Mouse (Mus musculus) E14TG2a.4 (cell line): ENCODE data around the gene Epgn.
A peak's percentile ranks its signal among the peaks of the same experiment; 100 is the strongest.

Experiments used
- H3K27me3 ChIP-seq: 2 replicates; pipeline ENCODE4 v1.6.1; 2014; ENCODE audit warnings: low read length, control low read depth; ENCODE audit not compliant: insufficient read depth
- H3K36me3 ChIP-seq: 2 replicates; pipeline ENCODE4 v1.6.1; 2014; ENCODE audit warnings: low read length, control low read depth; ENCODE audit not compliant: insufficient read depth
- H3K4me1 ChIP-seq: replicated peaks from 2 replicates; pipeline ENCODE4 v1.6.1; 2014; ENCODE audit warnings: low read depth, low read length, control low read depth
- H3K4me3 ChIP-seq: replicated peaks from 2 replicates; pipeline ENCODE4 v1.5.1; 2014; ENCODE audit warnings: mild to moderate bottlenecking, low read length
- H3K9me3 ChIP-seq: 2 replicates; pipeline ENCODE4 v1.6.1; 2014; ENCODE audit warnings: low read length, control low read depth
- CTCF ChIP-seq: conservative IDR thresholded peaks from 2 replicates; pipeline ENCODE4 v1.5.1; 2014; ENCODE audit warnings: low read length
- NANOG ChIP-seq: IDR thresholded peaks from 2 replicates; pipeline ENCODE4 v1.6.1; 2014; ENCODE audit warnings: borderline replicate concordance, low read length, mixed read lengths
- POU5F1 ChIP-seq: IDR thresholded peaks from 2 replicates; pipeline ENCODE4 v1.6.1; 2014; ENCODE audit warnings: low read length, borderline replicate concordance

Epgn gene

DNA sequence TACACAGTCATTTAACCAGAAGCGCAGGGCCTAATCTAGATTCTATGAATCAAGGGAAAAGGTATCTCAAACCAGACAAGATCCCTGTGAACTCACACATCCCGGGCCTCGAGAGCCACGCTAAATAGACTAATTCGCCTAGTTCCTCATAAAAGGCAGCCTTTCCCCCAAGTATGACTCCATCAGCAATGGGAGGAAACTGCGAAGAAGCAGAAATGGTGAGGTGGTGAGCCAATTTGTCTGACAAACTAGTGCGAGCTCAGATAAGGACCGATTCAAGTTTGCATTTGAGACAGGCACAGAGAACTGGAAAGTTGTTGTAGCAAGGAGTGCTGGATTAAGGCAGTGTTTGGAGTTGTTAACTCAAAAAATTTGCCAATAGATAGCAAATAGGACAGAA lies 46.4 kb downstream of the Epgn start:
- H3K27me3 ChIP-seq, result peaks cover 23% of the 10 kb centered on the region
- no peaks in the 10 kb centered on the region for H3K36me3 ChIP-seq
- TF ChIP-seq CTCF (no peak), NANOG (no peak), POU5F1 (no peak)
- no peak overlapping the region for H3K4me3 ChIP-seq
- peaks cover 3% of the 10 kb centered on the region; the same call in 1 of the 2 replicates for H3K4me1 ChIP-seq
- H3K9me3 ChIP-seq, result peaks cover 7% of the 10 kb centered on the region; the same call in 1 of the 2 replicates

DNA sequence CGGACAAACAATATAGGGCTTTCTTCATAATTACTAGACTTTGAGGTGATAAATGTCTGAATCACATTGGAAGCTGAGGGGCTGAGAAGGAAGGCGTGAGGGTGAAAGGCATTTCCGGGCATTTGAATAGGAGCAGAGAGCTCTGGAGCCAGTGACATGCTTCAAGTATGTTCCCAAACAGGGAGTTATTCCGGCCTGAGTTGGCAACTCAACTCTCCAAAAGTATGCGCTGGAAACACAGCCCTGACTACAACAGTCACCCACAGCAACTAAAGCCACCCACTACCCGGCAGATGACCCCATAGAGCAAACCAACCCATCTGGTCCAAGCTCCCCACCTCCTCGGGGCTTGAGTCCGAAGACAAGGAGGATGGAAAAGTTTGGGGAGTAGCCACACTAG lies 46.8 kb downstream of the Epgn start:
- Histone ChIP-seq H3K9me3 (peaks cover 7% of the 10 kb centered on the region; the same call in 1 of the 2 replicates), H3K4me3 (peak overlapping the region; percentile 56), H3K4me1 (peaks cover 3% of the 10 kb centered on the region; the same call in 1 of the 2 replicates), H3K27me3 (peaks cover 23% of the 10 kb centered on the region), H3K36me3 (no peaks in the 10 kb centered on the region)
- no peak for TF ChIP-seq CTCF
- no peak for TF ChIP-seq POU5F1
- no peak for TF ChIP-seq NANOG

DNA sequence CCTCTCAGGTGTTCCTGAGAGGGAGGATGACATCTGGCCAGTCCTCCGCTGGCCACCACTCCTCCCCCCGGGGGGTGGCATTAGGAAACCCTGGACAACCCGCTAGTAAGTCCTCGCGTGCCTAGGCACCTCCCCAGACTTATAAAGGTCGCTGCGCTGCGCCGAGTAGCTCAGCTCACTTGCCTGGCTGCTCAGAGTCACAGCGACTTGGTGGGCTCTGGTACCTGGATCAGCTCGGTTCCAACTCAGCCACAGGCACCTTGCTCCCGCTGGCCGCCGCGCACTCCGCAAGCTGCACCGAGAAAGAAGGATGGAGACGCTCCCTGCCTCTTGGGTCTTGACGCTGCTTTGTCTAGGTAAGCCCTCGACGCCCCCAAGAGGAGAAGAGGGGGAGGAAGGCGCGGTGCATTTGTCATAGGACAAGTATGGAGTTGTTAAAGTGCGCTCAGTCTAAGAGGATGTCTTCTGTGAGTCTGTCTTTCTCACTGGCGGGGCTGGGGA lies 47.2 kb downstream of the Epgn start, which contains the start of gene Ereg:
Gene Ereg, plus strand, starts transcription at position 173 of the 501 bp plus-strand sequence.
- TF ChIP-seq CTCF, result no peak
- no peak for TF ChIP-seq POU5F1
- no peak for TF ChIP-seq NANOG

DNA sequence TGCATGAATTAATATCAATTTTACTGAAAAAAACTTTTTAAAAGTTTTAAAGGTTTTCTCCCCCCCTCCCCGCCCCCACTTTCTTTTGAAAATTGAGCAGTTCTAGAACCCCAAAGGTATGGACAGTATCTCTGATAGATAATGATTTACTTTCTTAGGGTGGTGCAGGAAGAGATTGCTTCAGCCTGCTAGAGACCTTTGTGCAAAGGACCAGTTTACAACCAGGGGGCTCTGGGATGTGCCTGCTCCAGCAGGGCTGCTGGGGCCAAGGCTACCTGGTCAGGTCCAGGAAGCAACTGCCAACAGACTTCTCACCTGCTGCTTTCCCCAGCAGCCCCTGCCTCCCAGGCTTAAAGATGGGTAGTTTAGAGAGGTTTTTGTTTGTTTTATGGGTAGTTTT lies 47.8 kb downstream of the Epgn start:
- peaks cover 3% of the 10 kb centered on the region; the same call in 1 of the 2 replicates for H3K4me1 ChIP-seq
- H3K36me3 ChIP-seq, result no peaks in the 10 kb centered on the region
- no peak for TF ChIP-seq CTCF
- TF ChIP-seq NANOG, result no peak
- H3K9me3 ChIP-seq, result peaks cover 7% of the 10 kb centered on the region; the same call in 1 of the 2 replicates
- H3K4me3 ChIP-seq, result 0 out of 2 replicates have a peak overlapping the region, but pooled peaks have one; percentile 56
- H3K27me3 ChIP-seq, result peaks cover 23% of the 10 kb centered on the region

More for the DNA sequence above, 47.2 kb downstream of the Epgn start, which contains the start of gene Ereg:
- H3K36me3 ChIP-seq, result no peaks in the 10 kb centered on the region
- peaks cover 7% of the 10 kb centered on the region; the same call in 1 of the 2 replicates for H3K9me3 ChIP-seq
- H3K4me1 ChIP-seq, result peaks cover 3% of the 10 kb centered on the region; the same call in 1 of the 2 replicates
- H3K4me3 ChIP-seq, result peak within 1 kb of the TSS; percentile 56
- H3K27me3 ChIP-seq, result peaks cover 23% of the 10 kb centered on the region

DNA sequence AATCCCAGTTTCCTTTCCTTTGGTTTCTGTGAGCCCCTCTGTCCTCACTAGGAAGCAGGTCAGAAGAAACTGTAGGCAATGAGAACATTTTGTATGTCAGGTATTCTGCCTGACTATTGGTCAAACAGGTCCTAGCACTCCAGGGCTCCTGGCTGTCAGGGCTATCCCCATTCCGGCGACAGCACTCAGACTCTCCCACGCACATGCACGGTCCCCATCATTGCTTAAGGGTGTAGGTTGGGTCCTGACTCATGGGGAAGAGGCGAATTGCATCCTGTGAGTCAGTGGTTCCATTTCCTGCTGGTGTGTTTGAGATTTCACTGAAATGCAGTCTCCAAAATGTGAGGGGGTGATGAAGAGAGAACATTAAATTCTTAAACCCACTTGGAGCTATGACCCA lies 55.8 kb downstream of the Epgn start:
- H3K27me3 ChIP-seq, result no peaks in the 10 kb centered on the region
- TF ChIP-seq POU5F1 (no peak), NANOG (no peak), CTCF (no peak)
- no peaks in the 10 kb centered on the region for H3K9me3 ChIP-seq
- no peak overlapping the region for H3K4me3 ChIP-seq
- H3K4me1 ChIP-seq, result no peaks in the 10 kb centered on the region
- H3K36me3 ChIP-seq, result no peaks in the 10 kb centered on the region
